Mouse (Mus musculus): ENCODE results near the gene Abcb5. TPM values are rescaled to one million over a fixed set of nuclear protein-coding genes. Genes with fewer than 3 reads are reported as not detected.
"Not testable (repeated sequence)": the region's sequence is repeated elsewhere in the genome, so short reads cannot be mapped to it uniquely, and the experiment has no call there.

The Abcb5 gene
- not detected in 2 replicates for total RNA-seq (2015; ENCODE audit: low replicate concordance)
- not detected in 2 replicates for total RNA-seq (2017; ENCODE audit: low replicate concordance)

- no peak for ATAC-seq (replicated peaks; ENCODE audit: low FRiP score, poor library complexity, severe bottlenecking)
Measured at GRCm38 (mm10) chr12:118966321-118966720, at the start of gene Abcb5. Abcb5 (minus strand) TSS chr12:118966421.

- no peak for ATAC-seq (replicated peaks; ENCODE audit: low FRiP score, poor library complexity, severe bottlenecking)
Measured at GRCm38 (mm10) chr12:118999230-118999629, 33.0 kb upstream of the Abcb5 start.

- no peak for ATAC-seq (replicated peaks; ENCODE audit: low FRiP score, poor library complexity, severe bottlenecking)
Measured at GRCm38 (mm10) chr12:118994328-118995166, 28.3 kb upstream of the Abcb5 start.

- ATAC-seq (replicated peaks; ENCODE audit: low FRiP score, poor library complexity, severe bottlenecking), result no peak
Measured at GRCm38 (mm10) chr12:118984852-118985251, 18.6 kb upstream of the Abcb5 start.

GRCm38 (mm10) chr12:118930386-118931318 is 35.6 kb downstream of the Abcb5 start:
- no peak; the same call in 1 of the 2 replicates for ATAC-seq (replicated peaks; ENCODE audit: low FRiP score, poor library complexity, severe bottlenecking)

GRCm38 (mm10) chr12:118926813-118927281 is 39.4 kb downstream of the Abcb5 start:
- ATAC-seq (replicated peaks; ENCODE audit: low FRiP score, poor library complexity, severe bottlenecking), result no peak

GRCm38 (mm10) chr12:118923874-118924273 is 42.3 kb downstream of the Abcb5 start:
- not testable (repeated sequence) for ATAC-seq (replicated peaks; ENCODE audit: low FRiP score, poor library complexity, severe bottlenecking)

GRCm38 (mm10) chr12:118917771-118918170 is 48.5 kb downstream of the Abcb5 start:
- ATAC-seq (replicated peaks; ENCODE audit: low FRiP score, poor library complexity, severe bottlenecking), result no peak

GRCm38 (mm10) chr12:118910360-118910759 is 55.9 kb downstream of the Abcb5 start:
- ATAC-seq (replicated peaks; ENCODE audit: low FRiP score, poor library complexity, severe bottlenecking), result no peak

- ATAC-seq (replicated peaks; ENCODE audit: low FRiP score, poor library complexity, severe bottlenecking), result no peak
Measured at GRCm38 (mm10) chr12:118902249-118902648, 64.0 kb downstream of the Abcb5 start.

- ATAC-seq (replicated peaks; ENCODE audit: low FRiP score, poor library complexity, severe bottlenecking), result no peak
Measured at GRCm38 (mm10) chr12:118887964-118888363, 78.3 kb downstream of the Abcb5 start.

- ATAC-seq (replicated peaks; ENCODE audit: low FRiP score, poor library complexity, severe bottlenecking), result no peak
Measured at GRCm38 (mm10) chr12:118882790-118883189, 83.4 kb downstream of the Abcb5 start.

- no peak for ATAC-seq (replicated peaks; ENCODE audit: low FRiP score, poor library complexity, severe bottlenecking)
Measured at GRCm38 (mm10) chr12:118872673-118873072, 93.5 kb downstream of the Abcb5 start.

- ATAC-seq (replicated peaks; ENCODE audit: low FRiP score, poor library complexity, severe bottlenecking), result no peak
Measured at GRCm38 (mm10) chr12:118856151-118856550, 110.1 kb downstream of the Abcb5 start.

- ATAC-seq (replicated peaks; ENCODE audit: low FRiP score, poor library complexity, severe bottlenecking), result no peak
Measured at GRCm38 (mm10) chr12:118854831-118855453, 111.3 kb downstream of the Abcb5 start.

- ATAC-seq (replicated peaks; ENCODE audit: low FRiP score, poor library complexity, severe bottlenecking), result no peak
Measured at GRCm38 (mm10) chr12:118854401-118854800, 111.8 kb downstream of the Abcb5 start.

- ATAC-seq (replicated peaks; ENCODE audit: low FRiP score, poor library complexity, severe bottlenecking), result no peak
Measured at GRCm38 (mm10) chr12:118853331-118853730, 112.9 kb downstream of the Abcb5 start.

GRCm38 (mm10) chr12:118850851-118851410 is 115.3 kb downstream of the Abcb5 start:
- no peak for ATAC-seq (replicated peaks; ENCODE audit: low FRiP score, poor library complexity, severe bottlenecking)

GRCm38 (mm10) chr12:118849996-118850395 is 116.2 kb downstream of the Abcb5 start:
- no peak for ATAC-seq (replicated peaks; ENCODE audit: low FRiP score, poor library complexity, severe bottlenecking)
